Mouse (Mus musculus) c-Kit-positive CD71-positive TER-119-positive erythroid progenitor cells, embryonic 14.5 days (primary cell): ENCODE results near the gene Fancc.

Experiments
- DNase-seq: peaks from one replicate; pipeline ENCODE4 v3.0.0-alpha.2; 2013; ENCODE audit warnings: low spot score

Fancc gene

DNA sequence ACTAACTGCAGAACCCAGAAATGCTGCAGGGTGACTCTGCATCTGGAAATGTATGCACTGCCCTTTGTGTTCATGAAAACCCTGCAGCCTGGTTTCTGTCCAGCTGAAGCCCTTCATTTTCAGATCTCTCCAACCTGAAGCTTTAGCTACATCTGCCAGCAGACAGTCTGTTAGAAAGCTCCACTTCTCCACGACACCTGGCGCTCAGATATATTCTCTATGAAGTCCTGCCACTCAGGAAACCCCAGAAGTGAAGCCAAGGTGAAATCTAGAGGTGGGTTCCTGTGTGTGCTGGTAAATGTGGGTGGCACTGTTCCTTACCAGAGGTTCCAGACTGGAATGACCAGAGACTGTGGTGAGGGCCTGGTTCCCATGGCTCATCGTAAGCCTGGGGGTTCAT lies 235.4 kb downstream of the Fancc start:
- DNase-seq, result no peak

DNA sequence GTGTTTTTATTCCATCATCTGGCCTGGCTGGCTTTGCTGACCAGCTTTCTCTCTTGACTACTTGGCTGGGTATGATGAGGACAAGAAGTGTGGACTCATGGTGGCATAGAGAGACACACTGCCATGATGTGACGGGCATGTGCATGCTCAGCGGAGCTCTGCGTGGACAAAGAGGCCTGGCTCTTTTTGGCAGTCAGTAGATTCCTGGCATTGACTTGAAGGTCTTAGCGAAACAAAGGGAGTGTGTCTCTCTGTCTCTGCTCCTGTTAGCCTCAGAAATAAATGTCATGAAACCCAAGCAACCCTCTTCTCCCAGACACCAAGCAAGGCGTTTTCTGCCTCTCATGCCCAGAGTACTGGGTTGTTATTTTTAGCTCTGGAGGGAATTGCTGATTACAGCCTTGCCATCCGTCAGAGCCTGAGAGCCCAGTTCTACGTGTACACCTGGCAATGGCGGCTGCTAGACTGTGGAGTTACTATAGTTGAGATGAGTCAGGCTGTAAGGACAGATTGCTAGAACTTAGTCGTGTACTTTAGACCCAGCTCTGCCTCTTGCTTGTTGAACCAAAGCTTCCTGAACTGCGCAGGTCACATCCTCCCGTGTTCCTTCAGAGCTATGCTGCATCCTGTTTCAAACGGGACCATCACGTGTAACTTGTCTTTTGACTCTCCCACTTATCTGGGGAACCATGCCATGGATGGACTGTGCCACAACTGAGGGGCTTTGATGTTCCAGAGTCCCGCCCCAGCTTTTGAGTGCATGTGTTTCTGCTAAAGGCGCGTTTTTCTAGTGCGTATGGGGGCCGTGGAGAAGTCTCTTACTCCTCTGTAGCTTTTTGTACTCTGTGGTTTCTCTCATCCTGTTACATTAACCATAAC lies 236.1 kb downstream of the Fancc start:
- DNase-seq, result no peak

DNA sequence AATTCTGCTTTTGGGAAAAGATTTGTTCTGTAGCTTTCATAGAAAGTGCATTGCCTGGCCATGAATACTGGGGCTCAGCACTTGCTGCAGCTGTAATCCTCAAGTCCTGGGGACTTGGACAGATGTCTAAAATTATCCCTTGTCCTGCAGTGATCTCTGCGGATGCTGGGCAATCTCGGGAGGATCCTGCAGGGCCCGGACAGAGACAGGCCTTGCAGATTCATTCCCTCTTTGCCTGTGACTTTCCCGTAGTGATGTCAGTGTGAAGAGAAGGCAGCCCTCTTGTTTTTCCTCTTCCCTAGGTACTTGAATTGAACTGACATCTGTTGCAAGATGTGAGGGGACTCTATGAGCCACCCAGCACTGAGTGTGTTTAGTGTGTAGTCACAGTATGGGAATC lies 236.9 kb downstream of the Fancc start:
- DNase-seq, result no peak

DNA sequence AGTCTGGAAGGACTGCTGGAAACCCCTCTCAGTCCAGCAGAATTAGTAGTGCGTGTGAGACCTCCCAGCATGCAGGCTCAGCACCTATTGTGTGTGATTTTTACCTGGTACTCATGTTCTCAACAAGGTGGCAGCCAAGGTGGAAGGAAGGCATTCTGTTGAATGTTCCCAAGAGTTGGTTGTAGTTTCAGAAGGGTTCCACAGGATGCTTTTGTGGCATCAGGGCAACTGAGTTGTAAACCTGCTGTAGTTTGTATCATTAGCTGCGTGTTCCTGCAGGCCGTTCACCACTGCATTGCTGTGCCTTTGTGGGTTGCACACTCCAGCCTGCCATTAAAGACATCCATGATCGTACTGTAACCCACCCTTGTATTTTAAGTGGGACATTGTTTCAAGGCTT lies 238.4 kb downstream of the Fancc start:
- DNase-seq, result no peak

DNA sequence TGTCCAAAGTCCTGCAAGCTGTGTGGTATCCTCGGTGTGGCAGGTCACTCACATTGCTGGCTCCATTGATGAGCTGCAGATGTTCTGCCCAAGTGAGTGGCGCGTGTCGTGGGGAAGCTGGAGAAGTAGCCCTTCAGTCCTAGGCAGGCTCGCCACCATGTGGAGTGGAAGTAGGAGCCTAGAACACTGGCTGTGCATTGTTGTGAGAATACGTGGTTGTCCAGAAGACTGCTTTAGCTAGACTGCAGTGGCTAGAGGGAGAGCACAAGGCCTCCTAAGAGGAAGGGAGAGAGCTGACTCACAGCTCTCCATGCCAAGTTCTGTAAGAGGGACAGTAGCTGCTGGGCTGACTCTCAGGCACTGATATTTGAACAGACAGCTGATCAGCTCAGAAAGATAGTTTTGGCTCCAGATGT lies 238.9 kb downstream of the Fancc start:
- no peak for DNase-seq

DNA sequence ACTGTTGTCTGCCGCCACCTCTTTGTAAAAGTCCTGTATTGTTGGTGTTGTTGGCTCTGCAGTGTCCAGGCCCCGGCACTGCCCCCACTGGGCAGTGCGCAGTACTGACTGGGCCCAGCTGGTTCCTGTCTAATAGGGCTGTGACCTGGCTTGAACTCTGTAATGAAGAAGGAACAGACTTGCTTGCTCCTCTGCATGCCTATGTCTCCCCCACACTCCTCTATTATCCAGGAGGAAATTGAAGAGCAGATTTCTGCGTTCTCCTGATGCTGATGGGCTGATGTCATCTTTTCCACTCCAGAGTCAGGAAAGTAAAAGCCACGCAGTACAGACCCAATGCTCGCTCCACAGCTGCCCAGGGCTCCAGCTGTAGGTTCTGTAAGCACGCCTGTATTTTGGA lies 240.3 kb downstream of the Fancc start:
- DNase-seq, result no peak

DNA sequence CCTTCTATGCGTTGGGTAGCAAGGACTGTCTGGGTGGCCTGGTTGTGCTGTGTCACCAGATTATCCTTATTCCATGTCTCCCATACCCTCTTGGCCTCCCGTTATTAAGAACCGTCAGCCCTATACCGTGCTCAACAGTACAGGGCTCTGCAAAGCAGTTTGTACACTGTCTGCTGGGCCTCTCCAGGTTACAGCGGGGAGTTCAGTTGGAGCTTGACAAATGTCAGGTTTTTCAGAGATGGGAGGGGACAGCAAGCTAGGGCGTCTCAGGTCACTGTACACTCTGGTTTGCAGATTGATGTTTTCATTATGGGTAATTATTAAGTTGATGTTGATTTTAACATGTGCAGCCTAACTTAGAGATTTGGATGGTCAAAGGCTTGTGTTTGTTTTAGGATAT lies 240.9 kb downstream of the Fancc start:
- DNase-seq, result no peak

DNA sequence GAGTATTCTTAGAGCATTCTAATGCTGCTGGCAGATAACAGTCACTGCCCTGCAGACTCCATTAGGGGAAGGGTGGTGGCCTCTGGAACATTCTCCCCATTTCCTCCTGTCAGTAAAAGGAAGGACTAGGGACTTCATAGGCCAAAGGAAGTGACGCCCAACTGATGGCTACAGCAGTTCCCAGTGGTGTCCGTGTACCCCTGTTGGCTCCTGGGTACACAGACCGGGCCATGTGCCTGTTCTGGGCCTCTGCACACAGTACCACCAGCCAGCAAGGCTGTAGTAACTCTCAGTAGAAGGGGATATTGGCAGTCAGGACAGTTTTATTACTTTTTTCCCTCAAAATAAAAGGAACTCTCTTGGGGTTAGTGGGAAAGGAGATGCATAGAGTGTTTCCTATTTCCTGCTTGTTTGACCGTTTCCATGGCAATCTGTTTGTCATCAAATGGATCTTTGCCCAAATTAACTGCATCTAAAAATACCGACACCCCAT lies 241.5 kb downstream of the Fancc start:
- no peak for DNase-seq

DNA sequence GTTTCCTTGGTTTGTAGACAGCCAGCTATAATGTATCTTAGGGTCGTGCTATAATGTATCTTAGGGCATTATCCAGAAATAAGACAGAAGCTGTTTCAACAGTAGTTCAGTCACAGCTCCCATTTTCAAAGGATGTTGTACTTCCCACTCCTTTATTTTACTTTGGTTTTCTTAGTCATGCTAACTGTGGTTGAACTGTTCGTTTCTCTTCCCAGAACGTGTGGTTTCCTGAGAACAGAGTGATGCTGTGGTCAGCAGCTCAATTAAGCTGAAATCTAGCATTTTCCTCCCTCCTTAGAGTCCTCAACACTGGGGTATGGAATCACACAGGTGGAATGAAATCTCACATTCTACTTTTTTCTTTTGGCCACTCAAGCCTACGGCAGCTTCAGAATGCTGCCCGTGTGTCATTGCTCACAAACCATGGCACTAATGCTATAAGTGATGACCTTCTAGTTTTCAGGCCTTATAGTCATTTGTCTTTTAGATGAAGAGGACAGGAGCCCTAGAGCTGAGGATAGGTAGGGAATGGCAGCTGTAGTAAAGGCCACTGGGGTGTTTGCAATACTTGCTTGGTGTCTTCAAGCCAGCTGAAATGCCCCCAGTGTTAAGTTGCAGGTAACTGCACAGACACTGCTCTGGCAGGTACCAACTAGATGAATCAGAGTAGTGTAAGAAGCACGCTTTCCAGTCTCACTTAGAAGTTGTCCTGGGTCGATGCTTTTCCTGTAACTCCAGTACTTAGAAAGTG lies 243.0 kb downstream of the Fancc start:
- DNase-seq, result no peak

DNA sequence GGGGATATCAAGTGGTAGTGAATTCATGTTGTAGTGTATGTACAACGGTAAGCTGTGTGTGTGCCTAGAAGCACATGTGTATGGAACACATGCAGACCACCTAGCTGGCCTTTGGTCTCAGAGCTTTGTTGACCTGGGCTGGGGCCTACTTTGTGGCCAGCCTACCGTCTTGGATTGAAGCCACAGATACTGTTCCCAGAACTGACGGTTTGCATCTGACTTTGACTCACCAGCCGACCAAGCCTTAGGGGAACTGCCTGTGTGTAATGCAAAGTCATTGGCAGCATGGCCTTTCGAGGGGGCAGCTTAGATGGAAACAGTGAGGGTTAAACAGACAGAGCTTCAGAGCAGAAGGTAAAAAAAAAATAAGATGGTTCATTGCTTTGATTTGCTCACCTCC lies 243.9 kb downstream of the Fancc start:
- no peak for DNase-seq

DNA sequence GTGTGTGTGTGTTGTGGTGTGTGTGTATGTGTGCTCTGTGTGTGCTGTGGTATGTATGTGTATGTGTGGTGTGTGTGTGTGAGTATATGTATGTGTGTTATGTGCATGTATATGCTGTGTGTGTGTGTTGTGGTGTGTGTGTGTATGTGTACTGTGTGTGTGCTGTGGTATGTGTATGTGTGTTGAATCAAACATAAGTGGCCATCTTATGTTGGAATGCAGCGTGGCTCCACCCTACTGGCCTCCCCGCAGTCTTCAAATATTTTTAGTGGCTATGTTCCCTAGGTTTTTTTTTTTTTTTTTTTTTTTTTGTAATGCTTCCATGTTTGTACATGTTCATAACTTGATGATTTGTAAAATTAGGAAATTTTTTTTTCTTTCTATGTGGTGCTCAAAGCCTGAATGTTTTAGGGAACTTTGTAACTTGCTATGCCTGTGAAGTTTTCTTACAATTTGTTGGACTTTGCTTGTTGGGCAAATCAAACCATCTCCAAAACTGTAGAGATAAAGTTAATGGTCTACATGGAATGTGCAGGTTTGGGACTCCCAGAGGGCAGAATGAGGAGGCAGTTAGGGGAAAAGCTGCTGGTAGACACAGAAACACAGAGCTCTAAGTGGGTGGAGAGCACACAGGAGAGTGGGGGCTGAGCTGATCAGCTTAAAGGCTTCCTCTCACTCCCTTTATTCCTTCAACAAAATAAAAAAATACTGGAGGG lies 244.6 kb downstream of the Fancc start:
- DNase-seq, result no peak

DNA sequence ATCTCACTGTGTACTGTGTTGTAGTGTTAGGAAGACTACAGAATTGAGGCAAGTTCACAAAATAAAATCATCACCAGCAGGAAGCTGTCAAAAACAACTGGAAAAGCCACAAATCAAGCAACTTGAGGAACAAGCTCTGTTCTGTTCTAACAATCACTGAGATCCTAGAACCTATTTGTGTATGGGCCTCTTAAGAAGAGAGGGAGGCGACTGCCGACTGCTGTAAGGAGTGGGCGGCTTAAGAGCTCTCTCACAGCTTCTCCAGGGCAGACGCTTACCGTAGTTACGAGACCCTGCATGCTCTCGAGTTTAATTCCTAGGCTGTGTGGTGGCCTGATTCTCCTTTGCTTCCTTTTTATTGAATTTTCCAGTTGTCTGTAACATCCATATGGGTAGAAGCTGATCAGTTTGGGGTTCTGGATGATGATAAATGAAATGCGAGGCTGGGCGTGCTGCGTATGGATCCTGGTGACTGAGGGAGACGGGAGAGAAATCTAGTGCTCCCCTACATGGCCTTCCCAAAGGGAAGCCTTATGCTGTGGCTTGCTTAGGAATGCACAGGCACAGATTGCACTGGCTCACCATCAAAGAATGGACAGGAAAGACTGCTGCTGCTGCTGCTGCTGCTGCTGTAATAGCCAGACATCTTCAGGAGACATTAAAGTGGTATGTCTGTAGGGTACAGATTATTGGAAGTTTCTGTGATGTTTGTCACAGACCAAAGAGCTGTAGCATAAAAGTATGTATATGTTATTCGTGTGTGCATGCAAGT lies 245.8 kb downstream of the Fancc start:
- no peak for DNase-seq

DNA sequence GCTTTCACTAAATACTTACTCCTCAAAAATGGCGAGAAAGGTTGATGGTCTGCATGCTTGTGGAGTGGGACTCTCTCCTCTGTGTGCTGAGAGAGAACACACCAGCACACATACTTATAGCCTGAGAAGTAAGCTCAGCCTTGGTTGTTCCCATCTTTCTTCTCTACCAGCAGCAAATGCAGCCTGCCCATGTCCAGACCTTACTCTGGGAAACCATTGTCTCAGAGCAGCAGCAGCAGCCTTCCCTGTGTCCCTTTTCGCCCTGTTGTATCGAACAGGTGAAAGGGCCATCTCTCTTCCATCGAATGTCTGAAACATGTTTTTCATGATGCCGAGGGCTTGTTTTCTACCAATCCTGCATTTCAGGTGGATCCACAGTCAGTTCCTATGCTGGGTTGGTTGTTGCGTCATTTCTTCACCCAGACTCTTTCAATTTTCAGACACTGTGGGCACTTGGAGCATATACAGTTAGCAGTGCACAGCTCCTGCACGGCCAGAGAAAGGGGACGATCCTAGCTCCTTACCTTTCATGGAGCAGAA lies 246.6 kb downstream of the Fancc start:
- no peak for DNase-seq

DNA sequence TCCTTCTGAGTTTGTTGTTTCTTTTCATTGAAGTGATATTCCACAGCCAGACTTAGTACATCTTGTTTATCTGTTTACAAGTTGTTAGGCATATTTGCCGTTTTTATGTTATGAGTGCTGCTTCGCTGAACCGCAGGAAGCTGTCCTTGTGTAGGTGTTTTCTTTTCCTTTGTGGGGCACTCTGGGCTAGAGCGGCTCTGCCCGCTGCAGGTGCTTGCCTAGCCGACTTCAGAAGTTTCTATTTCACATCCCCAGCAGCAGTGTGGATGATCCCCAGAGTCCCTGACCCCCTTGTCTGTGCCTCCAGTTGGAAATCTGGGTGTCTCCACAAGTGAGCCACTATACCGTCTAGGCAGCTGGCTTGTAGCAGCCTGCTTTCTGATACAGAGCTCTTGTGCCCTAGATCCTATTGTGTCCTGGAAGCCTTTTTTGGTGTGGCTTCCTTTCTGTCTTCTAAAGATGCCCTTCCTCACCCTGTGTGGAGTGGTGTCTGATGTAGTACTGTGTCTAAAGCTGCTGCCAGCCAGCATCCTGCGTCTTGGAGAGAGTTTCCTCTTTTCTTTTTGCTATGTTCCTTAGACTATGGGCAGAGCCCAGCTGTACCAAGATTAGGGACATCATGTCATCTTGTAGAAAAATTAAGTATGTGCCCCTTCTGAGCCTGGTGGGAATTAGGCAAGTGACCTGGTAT lies 247.2 kb downstream of the Fancc start:
- DNase-seq, result no peak

DNA sequence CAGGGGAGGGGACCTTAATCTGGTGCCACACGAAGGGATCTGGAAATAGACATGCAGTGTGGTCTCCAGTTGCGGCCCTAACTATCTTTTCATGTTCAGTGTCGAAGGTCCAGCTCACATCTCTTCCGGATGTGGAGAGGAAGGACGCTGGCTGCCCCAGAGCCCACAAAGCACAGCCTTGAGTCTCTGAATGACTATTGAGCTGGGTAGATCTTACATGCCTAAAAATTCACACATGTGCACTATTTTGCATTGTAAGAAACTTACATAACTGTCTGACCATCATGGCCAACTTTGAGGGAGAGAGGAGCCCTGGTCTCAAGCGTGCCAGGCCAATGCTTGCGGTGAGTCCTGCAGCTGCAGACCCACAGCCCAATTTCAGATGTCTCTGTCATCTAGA lies 247.9 kb downstream of the Fancc start:
- no peak for DNase-seq

DNA sequence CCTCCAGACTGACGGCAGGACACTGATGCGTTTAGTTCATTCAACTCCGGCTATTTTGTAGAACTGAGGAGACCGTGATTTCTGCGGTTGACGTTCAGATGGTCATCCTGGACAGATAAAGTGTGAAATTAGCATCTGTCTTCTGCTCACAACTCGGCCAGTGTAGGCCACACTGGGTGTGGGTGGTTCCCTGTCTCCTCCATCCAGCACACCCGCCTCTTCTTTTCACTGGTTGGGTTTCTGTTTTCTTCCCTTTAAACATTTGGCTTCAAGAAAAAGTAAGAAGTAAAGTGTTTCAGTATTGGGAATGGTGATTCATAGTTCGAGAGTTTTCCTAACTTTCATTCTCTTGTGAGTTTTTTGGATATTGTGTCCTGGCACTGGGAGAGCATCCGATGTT lies 248.8 kb downstream of the Fancc start:
- DNase-seq, result no peak

DNA sequence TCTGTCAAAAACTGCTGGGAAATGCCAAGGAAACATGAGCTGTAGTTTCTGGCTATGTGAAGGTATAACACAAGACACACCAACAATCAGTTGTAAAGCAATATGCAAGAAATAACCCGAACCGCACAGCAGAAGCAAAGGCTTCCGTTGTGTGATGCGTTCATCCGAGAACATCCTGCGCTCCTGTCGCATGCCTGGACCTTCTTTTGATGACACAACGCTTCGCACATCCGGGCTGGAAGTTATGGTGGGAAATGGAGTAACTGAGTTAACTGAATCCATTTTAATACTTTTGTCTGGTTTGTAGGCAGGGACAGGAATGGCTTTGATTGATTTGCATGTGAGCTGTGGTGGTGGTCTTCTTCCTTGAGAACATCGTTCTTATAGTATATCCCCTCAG lies 249.4 kb downstream of the Fancc start:
- DNase-seq, result no peak

DNA sequence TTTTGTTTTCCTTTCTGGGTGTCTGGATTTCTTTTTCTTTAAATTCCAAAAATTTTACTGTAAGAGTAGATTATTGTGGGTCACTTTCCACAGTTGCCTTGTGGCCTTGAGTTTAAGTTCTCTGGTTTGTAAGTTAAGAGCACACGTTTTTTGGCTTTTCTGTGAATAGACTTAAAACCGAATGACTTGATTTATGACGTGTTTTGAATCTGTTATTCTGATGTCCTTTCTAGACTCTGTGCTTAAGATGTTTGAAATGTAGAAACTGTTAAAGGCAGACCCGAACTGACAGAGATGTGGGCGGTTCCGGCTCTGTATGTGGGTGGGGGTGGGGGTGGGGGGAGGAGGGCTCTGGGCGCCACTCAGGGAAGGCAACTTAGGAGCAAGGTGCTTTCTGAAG lies 250.0 kb downstream of the Fancc start:
- DNase-seq, result no peak

DNA sequence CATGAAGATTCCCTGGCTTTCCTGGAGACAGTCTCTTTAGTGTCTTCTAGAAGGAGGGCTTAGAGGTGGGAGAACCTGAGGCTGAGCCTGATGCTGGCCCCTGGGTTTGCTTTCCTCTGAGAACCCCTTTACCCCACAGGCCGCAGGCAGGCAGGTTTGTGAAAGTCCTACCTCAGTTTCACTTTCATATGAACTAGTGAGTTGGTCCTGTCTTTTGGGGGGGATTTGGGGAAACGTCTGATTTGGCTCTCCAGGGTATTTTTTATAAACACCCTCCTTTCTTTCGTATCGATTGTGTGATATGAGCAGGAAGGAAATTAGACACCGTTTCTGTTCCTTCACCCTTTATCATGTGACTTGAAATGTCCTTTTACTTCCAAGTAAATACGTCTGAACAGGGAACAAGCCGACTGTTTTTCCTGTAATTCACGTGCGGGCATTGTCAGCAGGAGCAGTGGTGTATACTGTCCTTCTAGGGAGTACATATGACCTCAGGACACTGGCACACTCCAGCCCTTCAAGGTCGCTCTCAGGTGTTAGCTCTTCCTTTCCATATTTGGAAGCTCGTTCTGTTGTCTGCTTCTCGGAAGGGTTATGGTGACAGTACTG lies 250.6 kb downstream of the Fancc start:
- DNase-seq, result no peak

DNA sequence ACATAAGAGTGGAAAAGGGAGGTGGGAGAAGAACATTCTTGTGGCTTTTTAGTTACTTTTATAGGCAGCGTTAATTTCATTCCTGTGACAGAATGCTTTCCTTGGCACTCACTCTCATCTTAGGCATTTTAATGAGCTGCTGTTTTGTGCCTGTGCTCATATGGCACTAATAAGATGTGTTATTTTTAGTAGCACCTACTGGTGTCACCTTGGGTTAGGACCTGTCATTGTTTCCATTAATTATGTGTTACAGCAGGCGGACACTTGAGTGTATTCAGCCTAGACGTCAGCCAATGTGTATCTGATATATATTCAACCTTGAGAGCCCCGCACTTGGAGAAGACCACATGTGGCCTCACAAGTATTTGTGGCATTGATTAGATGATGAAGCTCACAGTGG lies 251.3 kb downstream of the Fancc start:
- no peak for DNase-seq

DNA sequence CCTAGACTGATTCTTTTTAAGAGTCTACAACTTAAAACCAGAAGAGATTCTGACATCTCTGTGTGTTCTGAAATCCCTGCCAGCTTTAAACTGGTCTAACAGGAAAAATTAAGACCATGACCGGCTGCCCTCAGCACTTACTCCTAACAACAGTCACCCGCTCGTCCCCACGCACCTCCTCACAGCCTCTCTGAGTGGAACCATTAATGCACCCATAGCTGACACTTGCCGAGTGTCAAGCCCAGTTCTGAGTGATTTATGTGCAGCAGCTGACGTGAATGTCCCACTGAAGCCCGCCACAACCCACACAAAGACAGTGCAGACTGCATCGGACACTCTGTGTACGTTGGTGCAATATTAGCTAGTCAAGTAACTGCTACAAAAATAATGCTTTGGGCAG lies 251.9 kb downstream of the Fancc start:
- no peak for DNase-seq
